Mouse (Mus musculus) neural tube, embryonic 13.5 days (tissue): ENCODE results near the gene Glcci1. TPM values are rescaled to one million over a fixed set of nuclear protein-coding genes. Genes with fewer than 3 reads are reported as not detected.

ENCODE experiments used
- ATAC-seq: fragments of 200-750 bp; cut with Nextera tagmentation; 2 replicates; pipeline ENCODE4 v1.8.0; 2017; ENCODE audit warnings: low read depth, mild to moderate bottlenecking, moderate TSS enrichment, moderate library complexity
- H3K27ac ChIP-seq: fragments of 300-500 bp; sonication (generic); replicated peaks from 2 replicates; pipeline ENCODE4 v1.5.1; 2015; ENCODE audit warnings: moderate library complexity, mild to moderate bottlenecking, inconsistent platforms
- H3K27me3 ChIP-seq: fragments of 300-500 bp; sonication (generic); 2 replicates; pipeline ENCODE4 v1.6.1; 2015; ENCODE audit warnings: mild to moderate bottlenecking, inconsistent platforms
- H3K36me3 ChIP-seq: fragments of 300-500 bp; sonication (generic); 2 replicates; pipeline ENCODE4 v1.6.1; 2015; ENCODE audit warnings: mild to moderate bottlenecking, inconsistent platforms
- H3K4me1 ChIP-seq: fragments of 300-500 bp; sonication (generic); replicated peaks from 2 replicates; pipeline ENCODE4 v1.6.1; 2015; ENCODE audit warnings: inconsistent platforms
- H3K4me2 ChIP-seq: fragments of 300-500 bp; sonication (generic); 2 replicates; pipeline ENCODE4 v1.6.1; 2015; ENCODE audit warnings: inconsistent platforms, mild to moderate bottlenecking, moderate library complexity
- H3K4me3 ChIP-seq: fragments of 300-500 bp; sonication (generic); 2 replicates; pipeline ENCODE4 v1.5.1; 2015; ENCODE audit warnings: mild to moderate bottlenecking, inconsistent platforms
- H3K9ac ChIP-seq: fragments of 300-500 bp; sonication (generic); 2 replicates; pipeline ENCODE4 v1.6.1; 2015; ENCODE audit warnings: moderate library complexity, mild to moderate bottlenecking, inconsistent platforms
- H3K9me3 ChIP-seq: fragments of 300-500 bp; sonication (generic); 2 replicates; pipeline ENCODE4 v1.6.1; 2016; ENCODE audit warnings: inconsistent platforms
- WGBS: fragments of 180-500 bp; shearing (Covaris S2); methylation state at CpG from one replicate; pipeline ENCODE4 v1.1.7; 2015; 5-methylcytosine and 5-hydroxymethylcytosine counted together
- polyA plus RNA-seq: library from polyadenylated mRNA; unstranded; fragments of >200 nt; fragmentation: Nextera tagmentation; extraction: Ambion mirVana; gene quantifications from 2 replicates; pipeline ENCODE4 v1.2.1, GENCODE M21; 2015

Gene Glcci1
- polyA plus RNA-seq, 1 experiment from 2014 or later, result 11.3 TPM

DNA sequence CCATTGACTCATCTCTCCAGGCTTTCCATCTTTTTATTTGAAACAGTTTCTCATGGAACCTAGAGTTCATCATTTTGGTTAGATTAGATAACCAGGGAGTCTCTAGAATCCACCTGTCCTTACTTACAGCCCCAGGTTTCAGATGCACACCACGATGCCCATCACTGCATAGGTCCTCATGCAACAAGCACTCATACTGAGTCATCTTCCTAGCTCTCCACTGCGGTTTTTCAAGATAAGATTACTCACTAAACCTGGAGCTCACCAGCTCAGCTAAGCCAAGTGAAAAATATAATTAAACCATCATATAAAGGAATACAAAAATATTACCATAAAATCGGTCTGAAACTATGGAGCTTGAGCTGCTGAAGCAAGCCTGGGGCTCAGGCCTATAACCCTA is 74.5 kb downstream of the Glcci1 start:
- ATAC-seq, result no peak
- H3K27ac ChIP-seq, result no peak overlapping the region
- H3K9ac ChIP-seq, result no peak overlapping the region
- H3K9me3 ChIP-seq, result no peaks in the 10 kb centered on the region
- WGBS, result 90% methylated on average over 3 of the region's 3 CpGs
- H3K36me3 ChIP-seq, result 0 out of 2 replicates have a peak, but pooled peaks cover 4% of the 10 kb centered on the region
- no peaks in the 10 kb centered on the region for H3K4me1 ChIP-seq
- H3K27me3 ChIP-seq, result no peaks in the 10 kb centered on the region
- H3K4me3 ChIP-seq, result no peak overlapping the region
- H3K4me2 ChIP-seq, result no peak overlapping the region

DNA sequence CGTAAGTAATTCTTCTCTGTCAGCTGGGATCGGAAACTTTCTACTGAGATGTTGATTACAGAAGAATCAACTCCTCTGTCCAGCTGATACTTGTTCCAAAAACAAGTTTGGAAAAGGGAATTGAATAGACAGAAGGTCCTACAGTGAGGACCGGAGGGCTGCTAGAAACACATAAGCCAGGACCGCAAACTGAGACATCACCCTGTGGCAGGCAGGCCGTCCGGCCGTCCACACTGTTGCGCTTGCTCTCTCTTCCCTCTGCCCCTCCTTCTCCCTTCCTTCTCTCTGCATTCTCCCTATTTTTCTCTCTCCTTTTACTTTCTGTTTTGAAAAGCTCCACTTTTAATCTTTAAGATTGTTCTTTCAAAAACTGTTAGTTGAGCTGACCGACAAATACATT is 82.3 kb downstream of the Glcci1 start:
- H3K9ac ChIP-seq, result no peak overlapping the region
- no peak overlapping the region for H3K27ac ChIP-seq
- H3K4me3 ChIP-seq, result no peak overlapping the region
- ATAC-seq, result no peak
- WGBS, result 90% methylated on average over 9 of the region's 9 CpGs
- no peaks in the 10 kb centered on the region for H3K9me3 ChIP-seq
- H3K27me3 ChIP-seq, result no peaks in the 10 kb centered on the region
- H3K4me2 ChIP-seq, result no peak overlapping the region
- no peaks in the 10 kb centered on the region for H3K4me1 ChIP-seq
- peaks cover 4% of the 10 kb centered on the region; the same call in 1 of the 2 replicates for H3K36me3 ChIP-seq

DNA sequence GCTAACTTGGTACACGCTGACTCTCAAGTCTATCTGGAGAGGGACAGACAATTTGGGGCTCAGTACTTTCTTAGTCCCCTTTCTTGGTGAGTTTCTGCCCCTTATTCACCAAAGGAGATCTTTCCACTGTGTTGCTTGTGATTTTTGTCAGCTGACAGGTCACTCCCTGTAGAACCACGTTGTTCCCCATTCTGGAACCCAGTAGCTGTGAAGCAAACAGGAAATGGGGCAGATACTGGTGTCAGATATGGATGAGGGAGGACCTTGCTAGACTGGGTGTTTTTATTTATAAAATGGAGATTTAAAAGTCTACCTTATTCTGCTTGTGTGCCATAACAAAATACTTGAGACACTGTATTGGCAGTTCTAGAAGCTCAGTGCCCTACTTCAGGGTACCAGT is 108.0 kb downstream of the Glcci1 start:
- no peak for ATAC-seq
- 77% methylated on average over 2 of the region's 2 CpGs for WGBS
- H3K4me3 ChIP-seq, result no peak overlapping the region
- H3K9ac ChIP-seq, result no peak overlapping the region
- H3K4me2 ChIP-seq, result no peak overlapping the region
- no peaks in the 10 kb centered on the region for H3K9me3 ChIP-seq
- H3K4me1 ChIP-seq, result no peaks in the 10 kb centered on the region
- no peaks in the 10 kb centered on the region for H3K36me3 ChIP-seq
- H3K27me3 ChIP-seq, result no peaks in the 10 kb centered on the region
- H3K27ac ChIP-seq, result no peak overlapping the region

DNA sequence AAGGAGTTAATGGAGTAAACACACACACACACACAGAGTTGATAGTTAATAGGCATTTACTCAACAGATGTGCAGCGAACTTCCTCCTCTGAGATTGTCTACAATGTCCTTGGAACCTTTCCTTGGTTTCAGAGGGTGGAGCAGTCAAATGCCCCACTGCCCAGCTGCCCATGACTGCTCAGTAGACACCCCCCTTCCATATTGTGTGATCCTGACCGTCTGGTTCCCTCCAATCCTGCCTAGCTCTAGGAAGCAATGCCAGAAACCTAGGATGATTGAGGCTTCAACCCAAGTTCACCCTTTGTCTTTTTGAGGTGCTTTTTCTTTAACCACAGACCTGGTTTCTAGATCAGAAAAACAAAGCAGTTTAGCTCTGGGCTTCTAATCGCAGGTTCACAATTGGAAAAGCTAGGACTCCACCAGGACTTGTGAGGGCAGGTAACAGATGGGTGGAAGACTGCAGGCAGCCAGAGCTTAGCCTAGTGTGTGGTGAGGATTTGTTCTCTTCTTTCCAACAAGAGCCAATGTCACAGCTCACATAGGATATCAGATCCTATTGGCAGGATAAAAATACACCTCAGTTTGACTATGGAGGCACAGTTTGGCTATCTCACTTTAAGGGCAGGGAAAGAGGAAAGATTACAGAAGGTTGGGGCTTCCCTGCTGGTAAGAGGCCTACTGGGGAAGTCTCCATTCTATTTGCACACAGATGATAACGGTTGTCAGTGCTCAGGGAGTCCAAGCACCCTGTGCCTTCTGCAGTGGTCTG is 110.4 kb downstream of the Glcci1 start:
- no peak overlapping the region for H3K27ac ChIP-seq
- WGBS, result 82% methylated on average over 4 of the region's 4 CpGs
- no peaks in the 10 kb centered on the region for H3K36me3 ChIP-seq
- H3K9ac ChIP-seq, result no peak overlapping the region
- no peak overlapping the region for H3K4me3 ChIP-seq
- no peak overlapping the region for H3K4me2 ChIP-seq
- no peaks in the 10 kb centered on the region for H3K27me3 ChIP-seq
- no peaks in the 10 kb centered on the region for H3K4me1 ChIP-seq
- H3K9me3 ChIP-seq, result no peaks in the 10 kb centered on the region
- ATAC-seq, result no peak

GRCm38 (mm10) chr6:8623045-8623444 is 113.6 kb downstream of the Glcci1 start:
- no peaks in the 10 kb centered on the region for H3K4me1 ChIP-seq
- no peaks in the 10 kb centered on the region for H3K36me3 ChIP-seq
- H3K4me2 ChIP-seq, result no peak overlapping the region
- no peak overlapping the region for H3K4me3 ChIP-seq
- H3K27me3 ChIP-seq, result no peaks in the 10 kb centered on the region
- no peak overlapping the region for H3K9ac ChIP-seq
- H3K27ac ChIP-seq, result no peak overlapping the region
- 69% methylated on average over 3 of the region's 3 CpGs for WGBS
- no peaks in the 10 kb centered on the region for H3K9me3 ChIP-seq
- no peak for ATAC-seq

GRCm38 (mm10) chr6:8628226-8628625 is 118.8 kb downstream of the Glcci1 start:
- H3K4me1 ChIP-seq, result no peaks in the 10 kb centered on the region
- no peak overlapping the region for H3K4me3 ChIP-seq
- no peak overlapping the region for H3K4me2 ChIP-seq
- no peaks in the 10 kb centered on the region for H3K27me3 ChIP-seq
- H3K9me3 ChIP-seq, result no peaks in the 10 kb centered on the region
- WGBS, result 91% methylated on average over 8 of the region's 8 CpGs
- H3K9ac ChIP-seq, result no peak overlapping the region
- H3K36me3 ChIP-seq, result no peaks in the 10 kb centered on the region
- no peak for ATAC-seq
- no peak overlapping the region for H3K27ac ChIP-seq

DNA sequence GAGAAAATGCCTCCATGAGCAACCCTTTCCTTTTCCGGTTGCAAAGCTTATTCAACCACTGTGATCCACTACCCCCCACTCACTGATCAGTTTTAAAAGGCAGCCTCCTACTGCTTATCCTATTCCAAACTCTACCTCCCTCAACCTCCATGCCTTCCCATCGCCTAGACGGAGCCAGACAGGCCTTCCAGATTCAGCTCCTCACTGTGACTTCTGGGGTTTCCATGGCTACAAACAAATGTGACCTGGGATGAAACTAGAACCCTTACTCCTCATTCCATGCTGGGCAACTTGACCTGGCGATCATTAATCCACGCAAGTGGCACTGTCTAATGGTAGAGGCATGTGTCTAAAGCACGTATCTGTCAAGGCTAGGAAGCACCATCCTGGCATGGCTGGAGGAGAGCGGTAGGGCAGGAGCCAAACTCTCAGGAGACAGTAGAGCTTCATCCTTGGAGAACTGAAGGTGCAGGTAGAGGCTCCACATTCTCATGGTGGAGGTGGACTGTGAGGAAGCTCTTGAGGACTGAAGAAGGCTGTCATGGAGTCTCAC is 119.4 kb downstream of the Glcci1 start:
- Histone ChIP-seq H3K4me3 (no peak overlapping the region), H3K36me3 (no peaks in the 10 kb centered on the region), H3K27me3 (no peaks in the 10 kb centered on the region), H3K4me1 (no peaks in the 10 kb centered on the region), H3K9ac (no peak overlapping the region), H3K27ac (no peak overlapping the region), H3K4me2 (no peak overlapping the region), H3K9me3 (no peaks in the 10 kb centered on the region)
- 82% methylated on average over 7 of the region's 7 CpGs for WGBS
- no peak for ATAC-seq

DNA sequence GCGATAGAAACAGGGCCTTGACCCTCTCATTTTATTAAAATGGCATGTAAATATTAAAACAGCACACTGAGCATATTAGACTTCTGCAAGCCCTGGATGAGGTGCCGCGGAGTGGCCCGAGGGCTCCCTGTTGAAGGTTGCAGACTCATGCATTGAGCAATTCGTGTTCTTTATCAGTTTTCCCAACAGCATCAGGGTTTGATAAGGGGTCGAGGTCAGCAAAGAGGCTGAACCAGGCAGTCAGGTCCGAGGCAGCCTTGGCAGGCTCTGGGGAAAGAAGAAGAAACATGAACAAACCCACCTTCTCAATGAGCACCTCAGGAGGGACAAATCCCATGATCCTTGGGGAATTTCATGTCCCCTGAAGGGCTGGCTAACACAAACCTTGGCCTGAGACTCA is 121.1 kb downstream of the Glcci1 start:
- no peaks in the 10 kb centered on the region for H3K9me3 ChIP-seq
- no peaks in the 10 kb centered on the region for H3K27me3 ChIP-seq
- no peaks in the 10 kb centered on the region for H3K36me3 ChIP-seq
- 91% methylated on average over 7 of the region's 7 CpGs for WGBS
- no peaks in the 10 kb centered on the region for H3K4me1 ChIP-seq
- no peak overlapping the region for H3K4me2 ChIP-seq
- no peak for ATAC-seq
- no peak overlapping the region for H3K4me3 ChIP-seq
- no peak overlapping the region for H3K9ac ChIP-seq
- no peak overlapping the region for H3K27ac ChIP-seq

DNA sequence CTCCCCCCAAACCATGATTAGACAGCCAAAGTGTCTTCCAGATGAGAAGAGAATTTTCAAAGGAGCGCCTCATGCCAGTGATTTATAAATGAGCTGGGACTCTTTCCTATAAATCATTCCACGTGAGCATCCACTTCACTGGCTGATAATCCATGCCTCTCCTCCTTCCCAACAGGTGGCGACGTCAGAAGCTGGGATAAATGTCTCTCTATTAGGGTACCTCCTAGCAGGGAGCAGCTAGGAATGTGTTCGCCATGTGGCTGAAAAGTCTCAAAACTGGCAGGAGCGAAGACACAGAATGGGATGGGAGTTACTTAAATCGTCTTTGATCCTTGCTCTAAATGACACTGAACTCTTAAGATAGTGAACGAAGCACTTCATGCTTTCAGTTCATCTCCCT is 122.0 kb downstream of the Glcci1 start:
- Histone ChIP-seq H3K4me1 (no peaks in the 10 kb centered on the region), H3K4me2 (no peak overlapping the region), H3K27ac (no peak overlapping the region), H3K4me3 (no peak overlapping the region), H3K36me3 (no peaks in the 10 kb centered on the region), H3K27me3 (no peaks in the 10 kb centered on the region), H3K9me3 (no peaks in the 10 kb centered on the region), H3K9ac (no peak overlapping the region)
- 72% methylated on average over 8 of the region's 8 CpGs for WGBS
- no peak for ATAC-seq

DNA sequence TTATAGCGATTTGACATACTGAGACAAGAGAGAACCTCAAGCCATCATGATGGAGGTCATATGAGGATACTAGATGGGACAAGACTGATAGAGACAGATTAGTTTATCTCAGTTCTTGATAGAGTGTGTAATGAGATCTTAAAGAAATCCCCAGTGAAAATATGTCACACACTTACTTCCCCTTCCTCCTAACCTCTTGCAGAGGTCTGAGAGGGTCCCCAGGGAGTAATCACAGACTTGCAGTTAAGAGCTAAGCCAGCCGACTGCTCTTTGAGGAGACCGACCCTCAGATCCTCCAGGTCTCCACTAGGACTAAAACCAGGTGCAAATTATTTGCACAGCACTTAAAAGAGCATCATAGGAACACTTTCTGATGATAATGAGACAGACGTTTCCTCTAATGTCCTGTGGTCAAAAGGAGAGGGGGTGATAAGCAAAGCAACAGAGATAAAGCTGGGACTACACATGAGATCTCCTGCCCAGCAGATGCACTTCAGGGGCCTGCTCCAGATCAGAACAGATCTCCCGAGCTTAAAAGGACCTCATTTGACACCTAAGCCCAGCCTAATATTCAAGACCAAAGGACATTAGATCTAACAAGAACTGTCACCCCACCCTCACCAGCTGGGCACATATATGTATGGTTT is 122.7 kb downstream of the Glcci1 start:
- Histone ChIP-seq H3K9ac (no peak overlapping the region), H3K27ac (no peak overlapping the region), H3K4me1 (no peaks in the 10 kb centered on the region), H3K4me3 (no peak overlapping the region), H3K36me3 (no peaks in the 10 kb centered on the region), H3K4me2 (no peak overlapping the region), H3K27me3 (no peaks in the 10 kb centered on the region), H3K9me3 (no peaks in the 10 kb centered on the region)
- 67% methylated on average over 5 of the region's 5 CpGs for WGBS
- ATAC-seq, result no peak

GRCm38 (mm10) chr6:8632701-8633100 is 123.3 kb downstream of the Glcci1 start:
- WGBS, result 94% methylated on average over 4 of the region's 4 CpGs
- Histone ChIP-seq H3K4me2 (no peak overlapping the region), H3K4me1 (no peaks in the 10 kb centered on the region)

GRCm38 (mm10) chr6:8638122-8638521 is 128.7 kb downstream of the Glcci1 start:
- ATAC-seq, result no peak
- no peaks in the 10 kb centered on the region for H3K9me3 ChIP-seq
- no peak overlapping the region for H3K4me3 ChIP-seq
- H3K4me2 ChIP-seq, result no peak overlapping the region
- no peaks in the 10 kb centered on the region for H3K36me3 ChIP-seq
- no peaks in the 10 kb centered on the region for H3K4me1 ChIP-seq
- H3K27ac ChIP-seq, result no peak overlapping the region
- H3K27me3 ChIP-seq, result no peaks in the 10 kb centered on the region
- no peak overlapping the region for H3K9ac ChIP-seq
- WGBS, result 85% methylated on average over 4 of the region's 4 CpGs

More at GRCm38 (mm10) chr6:8632701-8633100, 123.3 kb downstream of the Glcci1 start:
- ATAC-seq, result no peak
- H3K27me3 ChIP-seq, result no peaks in the 10 kb centered on the region
- no peak overlapping the region for H3K4me3 ChIP-seq
- H3K36me3 ChIP-seq, result no peaks in the 10 kb centered on the region
- H3K9ac ChIP-seq, result no peak overlapping the region
- no peak overlapping the region for H3K27ac ChIP-seq
- no peaks in the 10 kb centered on the region for H3K9me3 ChIP-seq
